Mouse (Mus musculus) macrophage (primary cell): ENCODE measurements around the gene Itgb1bp1. TPM values are rescaled to one million over a fixed set of nuclear protein-coding genes. Genes with fewer than 3 reads are reported as not detected.

Experiments
- H3K27ac ChIP-seq: fragments of 350-480 bp; formaldehyde crosslinking; 2 replicates; pipeline ENCODE4 v1.9.0; 2021
- H3K36me3 ChIP-seq: fragments of 350-480 bp; formaldehyde crosslinking; 2 replicates; pipeline ENCODE4 v1.9.0; 2021; ENCODE audit errors: inconsistent target
- H3K4me3 ChIP-seq: fragments of 350-480 bp; formaldehyde crosslinking; 2 replicates; pipeline ENCODE4 v1.9.0; 2021; ENCODE audit errors: inconsistent target
- H3K79me2 ChIP-seq: fragments of 350-480 bp; formaldehyde crosslinking; 2 replicates; pipeline ENCODE4 v1.9.0; 2021; ENCODE audit errors: inconsistent target
- WGBS: methylation state at CpG from one replicate; pipeline ENCODE4 v1.1.7; 2026; ENCODE audit warnings: inconsistent platforms; ENCODE audit not compliant: missing documents; 5-methylcytosine and 5-hydroxymethylcytosine counted together
- polyA plus RNA-seq: library from polyadenylated mRNA; stranded (reverse); fragments of 250-400 nt; gene quantifications from 3 replicates; pipeline ENCODE4 v1.2.4, GENCODE M21; 2018; ENCODE audit warnings: inconsistent platforms
- total RNA-seq, 78 experiments: library from RNA; depleted of rRNA; stranded (reverse); fragments of 250-400 nt; gene quantifications; 1 replicate in 9 of 78; 2 replicates in 24 of 78; 3 replicates in 43 of 78; 4 replicates in 2 of 78; pipeline ENCODE4 v1.2.4; 2018; ENCODE audit warnings: inconsistent platforms in 56 of 78

The Itgb1bp1 gene
- total RNA-seq (2018; cell fraction: chromatin; rRNA removed): 10 to 100 TPM; 11.0 to 83.3 (median 35.0) TPM
- total RNA-seq (2018; cell fraction: cytosol; rRNA removed): 10 to 100 TPM; 33.5 to 62.3 (median 41.3) TPM
- 10 to 100 TPM; 17.4 to 57.7 (median 29.1) TPM for total RNA-seq (2018; cell fraction: nucleus; rRNA removed)
- polyA plus RNA-seq: 36.8 to 42.4 TPM (median 38.6 TPM) in 3 replicates

GRCm38 (mm10) chr12:21286243-21286622, at the start of gene Itgb1bp1:
Itgb1bp1 (minus strand) TSS chr12:21286284.
- peaks cover 11% of the 10 kb centered on the region for H3K36me3 ChIP-seq
- peak within 1 kb of the TSS; percentile 92 for H3K27ac ChIP-seq
- H3K79me2 ChIP-seq: peaks cover 83% of the 10 kb centered on the region
- 1% methylated on average over 26 of the region's 28 CpGs for WGBS
- H3K4me3 ChIP-seq: peak within 1 kb of the TSS; percentile 99

- 20% methylated on average over 7 of the region's 7 CpGs for WGBS
- Histone ChIP-seq H3K27ac (peak overlapping the region; percentile 42), H3K79me2 (peaks cover 16% of the 10 kb centered on the region; the same call in 1 of the 2 replicates), H3K36me3 (peaks cover 53% of the 10 kb centered on the region), H3K4me3 (no peak overlapping the region)
These were observed 49.8 kb upstream of the Itgb1bp1 start for GRCm38 (mm10) chr12:21335869-21336268.

- H3K27ac ChIP-seq: no peak overlapping the region
- peaks cover 53% of the 10 kb centered on the region for H3K36me3 ChIP-seq
- peaks cover 10% of the 10 kb centered on the region; the same call in 1 of the 2 replicates for H3K79me2 ChIP-seq
- 97% methylated on average over 5 of the region's 5 CpGs for WGBS
- no peak overlapping the region for H3K4me3 ChIP-seq
These were observed 47.7 kb upstream of the Itgb1bp1 start for GRCm38 (mm10) chr12:21333766-21334165.

DNA sequence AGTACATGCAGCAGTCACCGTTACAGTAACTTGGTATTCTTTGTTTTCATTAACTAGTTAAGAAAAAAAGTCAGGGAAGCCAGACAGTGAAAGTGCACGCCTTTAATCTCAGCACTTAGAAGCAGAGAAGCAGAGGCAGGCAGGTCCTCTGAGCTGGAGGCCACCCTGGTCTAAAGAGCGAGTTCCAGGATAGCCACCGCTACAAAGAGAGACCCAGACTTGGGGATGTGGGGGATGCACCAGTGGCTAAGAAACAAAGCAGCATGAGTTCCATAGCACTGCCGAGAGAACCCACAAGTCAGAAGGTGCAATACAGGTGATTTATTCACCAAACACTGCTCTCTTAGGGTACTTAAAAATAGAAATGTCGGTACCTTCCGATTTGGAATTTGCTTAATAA, 46.9 kb upstream of the Itgb1bp1 start:
- 100% methylated on average over 7 of the region's 7 CpGs for WGBS
- peaks cover 57% of the 10 kb centered on the region for H3K36me3 ChIP-seq
- H3K4me3 ChIP-seq: no peak overlapping the region
- H3K79me2 ChIP-seq: peaks cover 10% of the 10 kb centered on the region; the same call in 1 of the 2 replicates
- no peak overlapping the region for H3K27ac ChIP-seq

DNA sequence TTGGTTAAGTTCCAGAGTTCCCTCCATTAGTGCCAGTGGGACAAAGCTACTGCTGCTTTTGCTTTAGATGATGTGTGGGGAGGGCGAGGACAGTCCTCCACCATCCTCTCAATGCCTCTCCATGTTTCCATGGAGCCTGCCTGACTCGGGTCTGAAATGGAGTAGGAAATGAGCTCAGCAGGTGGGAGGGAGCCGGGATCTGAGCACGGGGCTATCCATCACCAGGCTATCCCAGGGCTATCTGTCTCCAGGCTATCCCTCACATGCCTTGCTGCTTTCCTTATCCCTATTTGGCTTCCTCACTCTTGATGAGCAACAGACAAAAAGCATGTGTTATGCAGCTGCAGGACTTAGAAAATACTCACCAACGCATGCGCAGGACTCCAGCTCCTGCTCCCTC, 45.6 kb upstream of the Itgb1bp1 start:
- Histone ChIP-seq H3K4me3 (no peak overlapping the region), H3K79me2 (peaks cover 10% of the 10 kb centered on the region; the same call in 1 of the 2 replicates), H3K27ac (no peak overlapping the region), H3K36me3 (peaks cover 70% of the 10 kb centered on the region)
- 89% methylated on average over 6 of the region's 6 CpGs for WGBS

DNA sequence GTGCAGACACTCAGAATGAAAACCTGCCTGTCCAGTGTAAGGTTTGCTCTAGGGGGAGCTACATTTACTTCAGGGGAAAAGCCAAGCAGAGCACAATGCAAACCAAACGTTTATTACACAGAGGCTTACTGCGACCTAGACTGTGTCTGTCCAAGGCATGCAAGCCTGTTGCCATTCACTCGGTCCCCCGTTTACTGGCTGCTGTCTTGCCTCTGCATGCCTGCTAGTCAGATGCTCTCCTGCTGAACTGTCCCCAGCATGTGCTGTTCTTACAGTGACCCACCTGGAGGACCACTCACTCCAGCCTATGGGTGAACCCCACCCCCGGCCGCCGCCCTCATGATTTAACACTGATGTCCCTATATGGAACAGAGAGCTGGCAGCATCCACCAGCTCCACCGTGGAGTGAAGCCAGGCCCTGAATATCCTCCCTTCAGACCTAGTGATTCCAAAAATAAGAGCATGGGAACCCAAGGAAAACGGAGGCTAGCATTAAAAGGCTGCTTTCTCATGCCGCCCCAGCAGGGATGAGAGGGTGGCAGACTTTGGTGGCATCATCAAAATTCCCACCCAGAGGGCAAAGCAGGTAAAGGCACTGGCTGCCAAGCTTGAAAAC, 45.0 kb upstream of the Itgb1bp1 start:
- peaks cover 76% of the 10 kb centered on the region for H3K36me3 ChIP-seq
- no peak overlapping the region for H3K27ac ChIP-seq
- H3K4me3 ChIP-seq: no peak overlapping the region
- 91% methylated on average over 10 of the region's 10 CpGs for WGBS
- peaks cover 10% of the 10 kb centered on the region; the same call in 1 of the 2 replicates for H3K79me2 ChIP-seq

GRCm38 (mm10) chr12:21329661-21330400, 43.7 kb upstream of the Itgb1bp1 start:
- Histone ChIP-seq H3K4me3 (no peak overlapping the region), H3K79me2 (peaks cover 4% of the 10 kb centered on the region; the same call in 1 of the 2 replicates), H3K36me3 (peaks cover 86% of the 10 kb centered on the region), H3K27ac (no peak overlapping the region)
- WGBS: 96% methylated on average over 9 of the region's 9 CpGs

DNA sequence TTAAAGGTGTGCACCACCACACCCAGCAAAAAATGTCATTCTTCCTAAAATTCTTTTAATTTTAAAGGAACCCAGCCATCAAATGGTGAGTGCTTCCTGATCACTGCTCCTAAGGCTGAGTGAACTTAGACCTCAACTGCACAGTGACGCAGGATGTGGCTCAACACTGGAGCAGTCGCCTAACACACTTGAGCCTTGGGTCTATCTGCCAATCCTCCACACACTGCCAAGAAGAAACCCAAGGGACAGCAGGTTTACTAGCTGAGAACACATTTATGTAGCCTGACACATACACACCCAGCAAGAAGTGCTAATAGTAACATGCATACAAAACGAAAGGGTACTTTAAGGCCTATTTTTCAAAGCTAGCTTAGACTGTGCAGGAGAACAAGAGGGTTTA, 40.2 kb upstream of the Itgb1bp1 start:
- Histone ChIP-seq H3K27ac (no peak overlapping the region), H3K36me3 (peaks cover 86% of the 10 kb centered on the region), H3K4me3 (no peak overlapping the region), H3K79me2 (no peaks in the 10 kb centered on the region)
- WGBS: 92% methylated on average over 3 of the region's 3 CpGs

- Histone ChIP-seq H3K79me2 (no peaks in the 10 kb centered on the region), H3K27ac (no peak overlapping the region), H3K36me3 (peaks cover 86% of the 10 kb centered on the region), H3K4me3 (no peak overlapping the region)
- 96% methylated on average over 8 of the region's 8 CpGs for WGBS
These were observed 39.2 kb upstream of the Itgb1bp1 start for GRCm38 (mm10) chr12:21325266-21325665.

DNA sequence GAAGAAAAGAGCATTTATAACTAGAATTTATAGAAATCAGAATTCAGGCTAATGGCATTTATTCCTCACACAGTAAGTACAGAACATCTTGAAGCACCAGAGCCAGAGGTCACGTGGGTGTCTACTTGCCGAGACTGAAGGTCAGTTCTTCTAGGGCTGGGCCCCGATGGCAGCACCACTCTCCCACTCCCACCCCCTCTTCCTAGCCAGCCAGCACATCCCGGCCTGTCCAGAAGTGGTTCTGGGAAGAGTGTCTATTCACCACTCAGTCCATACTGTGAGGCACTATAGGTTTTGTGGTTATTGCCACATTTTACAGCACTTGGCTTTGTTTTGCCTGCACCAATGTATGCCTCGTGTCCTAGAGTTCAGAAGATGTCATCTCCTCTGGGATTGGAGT, 38.0 kb upstream of the Itgb1bp1 start:
- Histone ChIP-seq H3K27ac (no peak overlapping the region), H3K4me3 (no peak overlapping the region), H3K36me3 (peaks cover 82% of the 10 kb centered on the region), H3K79me2 (no peaks in the 10 kb centered on the region)
- WGBS: 90% methylated on average over 5 of the region's 5 CpGs

GRCm38 (mm10) chr12:21322856-21323255, 36.8 kb upstream of the Itgb1bp1 start:
- Histone ChIP-seq H3K79me2 (no peaks in the 10 kb centered on the region), H3K36me3 (peaks cover 69% of the 10 kb centered on the region), H3K27ac (no peak overlapping the region), H3K4me3 (no peak overlapping the region)
- 94% methylated on average over 9 of the region's 9 CpGs for WGBS

DNA sequence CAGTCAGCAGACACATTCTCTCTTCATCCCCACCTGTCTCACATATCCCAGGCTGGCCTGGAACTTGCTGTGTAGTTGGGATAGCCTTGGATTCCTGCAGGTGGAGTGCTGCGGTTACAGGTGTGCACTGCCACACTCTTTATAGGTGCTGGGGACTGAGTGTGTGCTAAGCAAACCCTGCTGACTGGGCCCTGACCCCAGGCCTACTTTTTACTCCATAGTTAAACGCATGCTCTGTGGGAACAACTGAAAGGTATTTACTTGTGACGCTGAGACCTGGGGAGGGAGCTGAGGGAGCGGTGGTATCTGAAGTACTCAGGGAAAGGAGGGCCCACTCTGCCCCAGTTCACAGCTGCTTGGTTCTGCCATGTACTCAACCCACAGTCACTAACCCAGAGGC, 36.2 kb upstream of the Itgb1bp1 start:
- H3K36me3 ChIP-seq: peaks cover 64% of the 10 kb centered on the region
- no peak overlapping the region for H3K27ac ChIP-seq
- no peaks in the 10 kb centered on the region for H3K79me2 ChIP-seq
- no peak overlapping the region for H3K4me3 ChIP-seq
- WGBS: 100% methylated on average over 4 of the region's 4 CpGs

GRCm38 (mm10) chr12:21321170-21321569, 35.1 kb upstream of the Itgb1bp1 start:
- Histone ChIP-seq H3K79me2 (no peaks in the 10 kb centered on the region), H3K36me3 (peaks cover 53% of the 10 kb centered on the region), H3K4me3 (no peak overlapping the region), H3K27ac (no peak overlapping the region)
- WGBS: 95% methylated on average over 9 of the region's 9 CpGs

- H3K27ac ChIP-seq: no peak overlapping the region
- H3K4me3 ChIP-seq: no peak overlapping the region
- no peaks in the 10 kb centered on the region for H3K79me2 ChIP-seq
- WGBS: 90% methylated on average over 4 of the region's 4 CpGs
- peaks cover 47% of the 10 kb centered on the region for H3K36me3 ChIP-seq
These were observed 34.2 kb upstream of the Itgb1bp1 start for GRCm38 (mm10) chr12:21320317-21320716.
